Mouse (Mus musculus): ENCODE measurements around the gene Serping1.

- no peak for TF ChIP-seq CTCF (IDR thresholded peaks at IDR 0.05; ENCODE audit: extremely low read depth, insufficient read depth, low read length)
- no peak for TF ChIP-seq POLR2A (IDR thresholded peaks at IDR 0.05; ENCODE audit: extremely low read depth, insufficient read depth, low read length)
Observed at GRCm38 (mm10) chr2:84823237-84823636, 48.0 kb upstream of the Serping1 start.

All from cortical plate, adult 2 months (tissue).